Mouse (Mus musculus) spleen, postnatal 14 days (tissue): Measurements from ENCODE around the gene Lhcgr.

ENCODE experiments used
- DNase-seq, 2 experiments: peaks; one replicate each; pipeline ENCODE4 v3.0.0; 2021 to 2022; ENCODE audit warnings: low spot score in 2 of 2

Gene Lhcgr

DNA sequence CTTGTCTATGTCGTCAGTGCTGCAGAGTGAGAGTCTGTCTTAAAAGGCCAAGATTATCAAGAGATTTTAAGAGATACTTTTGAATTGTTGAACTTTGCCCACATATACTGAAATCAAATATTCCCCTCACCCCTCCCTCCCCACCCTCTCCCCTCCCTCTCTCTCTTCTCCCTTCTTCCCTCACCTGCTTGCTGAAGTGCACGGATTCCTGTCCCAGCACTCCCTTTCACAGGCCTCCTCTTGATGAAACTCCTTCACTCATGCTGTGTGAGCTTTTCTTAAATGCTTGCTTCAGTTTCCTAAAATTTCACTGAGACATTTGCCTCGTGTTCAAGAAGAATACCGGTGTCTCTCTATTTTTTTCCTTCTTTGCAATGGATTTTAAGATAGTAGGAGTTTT is 88.7 kb downstream of the Lhcgr start:
- no peak for DNase-seq

DNA sequence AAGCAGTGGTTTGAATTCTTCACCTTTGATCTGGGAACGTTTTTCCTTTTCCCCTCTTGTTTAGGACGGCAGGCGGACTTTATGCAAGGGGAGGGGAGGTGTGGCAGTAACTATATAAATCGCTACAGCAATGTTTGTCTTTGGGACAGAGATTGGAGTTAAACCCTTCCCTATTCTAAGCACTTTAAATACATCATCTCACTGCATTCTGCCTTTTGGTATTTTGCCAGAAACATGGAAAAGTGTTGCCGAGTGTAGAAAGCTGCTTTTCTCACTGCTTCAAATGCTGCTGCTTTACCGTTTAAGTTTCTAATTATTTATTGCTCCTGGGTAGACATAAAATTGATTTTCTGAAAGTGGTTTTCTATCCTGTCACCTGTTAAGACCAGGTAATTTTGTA is 89.4 kb downstream of the Lhcgr start:
- DNase-seq = no peak

DNA sequence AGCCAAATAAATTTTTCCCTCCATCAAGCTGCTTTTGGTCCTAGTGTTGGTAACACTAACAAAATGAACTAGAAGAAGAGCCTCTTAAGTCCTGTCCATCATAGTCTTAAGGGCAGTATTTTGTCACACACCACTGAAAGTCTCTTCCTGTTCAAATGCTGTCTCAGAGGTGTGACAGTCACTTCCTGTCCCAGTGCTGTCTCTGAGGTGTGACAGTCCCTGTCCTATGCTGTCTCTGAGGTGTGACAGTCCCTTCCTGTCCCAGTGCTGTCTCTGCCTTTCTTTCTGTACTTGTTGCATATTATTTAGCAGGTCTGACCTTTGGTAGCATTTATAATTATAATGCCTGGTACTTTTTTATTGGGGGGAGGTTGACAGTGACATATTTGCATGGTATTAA is 90.9 kb downstream of the Lhcgr start:
- no peak for DNase-seq

DNA sequence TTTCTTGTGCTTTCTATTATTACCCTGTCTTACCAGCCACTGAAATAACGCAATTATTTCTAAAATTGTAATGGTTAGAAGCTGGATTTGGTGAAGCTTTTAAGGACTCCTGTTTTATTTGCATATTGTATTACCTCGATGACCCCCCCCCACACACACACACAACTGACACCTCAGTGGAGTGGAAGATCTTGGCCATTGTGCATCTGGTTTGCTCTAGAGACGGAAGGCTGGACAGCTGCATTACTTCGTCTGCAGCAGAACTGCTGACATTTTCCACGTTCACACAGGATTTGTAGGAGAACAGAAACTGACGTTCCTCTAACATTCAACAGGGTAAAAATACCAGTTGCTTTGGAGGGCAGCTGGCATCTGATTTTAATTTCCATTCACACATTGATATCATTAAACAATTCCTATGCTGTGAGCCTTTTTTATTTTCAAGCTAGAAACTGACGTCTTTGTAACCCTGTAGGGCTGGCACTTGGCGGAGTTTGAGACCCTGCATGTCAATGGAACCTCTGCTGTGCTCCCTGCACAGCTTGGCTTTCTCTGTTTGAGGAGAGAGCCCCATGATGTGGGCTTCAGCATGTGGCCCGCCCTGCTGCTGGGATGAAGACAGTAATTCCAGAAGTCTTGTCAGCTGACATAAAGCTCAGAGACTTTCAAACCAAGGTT is 95.0 kb downstream of the Lhcgr start:
- DNase-seq = no peak

DNA sequence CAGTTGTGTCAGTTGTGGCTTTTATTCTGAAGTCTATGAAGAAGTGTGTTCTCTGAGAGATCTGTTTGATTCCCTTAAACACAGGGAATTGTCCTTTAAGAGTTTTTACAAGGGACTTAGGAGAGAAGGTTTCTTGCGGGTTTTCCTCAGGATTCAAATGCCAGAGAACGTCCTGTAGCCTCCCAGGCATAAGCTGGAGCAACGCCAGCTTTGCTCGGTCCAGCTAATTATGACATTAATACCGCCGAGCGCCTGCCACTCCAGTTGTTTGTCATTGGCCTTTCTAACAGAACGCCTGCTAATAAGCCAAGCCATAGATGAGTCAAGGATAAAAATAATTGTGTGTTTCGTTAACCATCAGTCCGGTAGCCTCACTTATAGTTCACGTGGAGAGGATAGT is 103.6 kb downstream of the Lhcgr start:
- no peak for DNase-seq

DNA sequence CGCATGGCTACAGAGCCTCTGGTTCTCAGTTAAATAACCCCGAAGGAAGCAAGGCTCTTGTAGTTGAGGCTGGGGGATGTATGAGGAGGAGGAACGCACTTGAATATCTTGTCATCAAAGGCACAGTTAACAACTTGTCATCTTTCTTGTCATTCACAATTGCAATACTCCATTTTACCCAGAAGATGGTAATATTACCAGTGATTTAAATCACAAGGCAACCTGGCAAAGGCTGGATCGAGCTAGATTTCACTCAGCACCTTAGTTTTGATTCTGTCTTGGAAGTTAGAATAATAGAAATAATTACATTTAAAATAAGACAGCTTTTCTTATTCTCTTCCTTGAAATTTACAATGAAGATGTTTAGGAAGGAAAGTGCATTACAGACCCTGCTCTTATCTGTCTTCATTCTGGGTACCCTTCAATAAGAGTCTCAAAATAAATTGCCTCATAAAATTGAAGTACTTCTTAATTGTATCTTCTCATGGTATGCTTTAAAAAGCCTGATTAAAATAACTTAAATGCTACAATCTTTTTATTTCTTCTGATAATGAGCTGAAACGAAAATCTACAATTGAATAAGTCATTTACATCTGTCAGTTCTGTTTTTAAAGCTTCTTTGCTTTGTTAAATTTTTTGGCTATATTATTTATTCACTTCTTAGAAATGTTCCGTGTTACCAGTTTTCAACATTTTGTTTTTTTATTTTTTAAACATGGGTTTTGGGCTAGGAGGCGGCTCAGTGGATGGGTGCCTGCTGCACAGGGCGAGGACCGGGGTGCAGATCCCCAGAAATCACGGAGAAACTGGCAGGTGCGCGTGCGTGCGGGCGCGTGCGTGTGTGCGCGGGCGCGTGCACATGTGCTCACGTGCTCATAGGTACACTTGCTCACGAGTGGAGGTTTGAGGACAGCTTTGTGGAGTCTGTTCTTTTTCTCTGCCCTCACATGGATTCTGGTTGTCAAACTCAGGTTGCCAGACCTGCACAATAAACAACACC is 116.2 kb downstream of the Lhcgr start:
- no peak for DNase-seq

DNA sequence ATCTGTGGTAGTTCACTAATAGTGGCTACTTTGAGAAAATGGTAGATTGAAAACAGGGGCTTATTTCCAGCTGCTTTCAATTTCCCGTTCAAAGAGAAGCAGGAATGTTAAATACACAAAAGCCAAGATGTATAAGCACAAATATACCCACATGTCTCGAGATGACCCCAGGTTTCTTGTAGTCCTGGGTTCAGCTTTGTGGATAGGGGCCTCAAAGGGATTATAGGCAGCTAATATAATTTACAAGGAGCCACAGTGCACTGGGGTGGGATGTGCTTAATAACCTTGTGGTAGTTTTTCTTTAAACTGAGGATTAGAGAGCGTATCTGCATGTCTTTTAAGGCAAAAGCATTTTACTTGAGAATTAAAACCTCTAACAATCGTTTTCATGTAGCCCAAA is 121.0 kb downstream of the Lhcgr start:
- no peak for DNase-seq

DNA sequence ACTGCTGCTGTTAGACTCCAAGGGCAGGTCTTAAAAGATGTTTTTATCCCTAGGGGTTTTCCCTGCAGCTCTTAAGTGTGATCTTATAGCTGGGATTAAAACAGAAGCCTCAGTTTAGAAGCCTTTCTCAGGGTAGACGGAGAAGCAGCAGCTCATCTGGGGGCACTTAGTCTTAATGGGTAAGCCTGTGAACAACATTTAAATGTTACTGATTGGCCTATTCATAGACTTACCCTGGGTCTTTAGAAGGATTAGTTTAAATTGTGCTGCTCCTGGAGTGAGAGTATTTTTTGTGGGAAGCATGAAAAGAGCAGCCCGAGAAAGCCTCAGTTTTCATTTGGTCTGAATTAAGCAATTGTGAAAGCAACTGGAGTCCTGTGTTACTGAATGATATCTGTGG is 121.9 kb downstream of the Lhcgr start:
- DNase-seq = no peak

DNA sequence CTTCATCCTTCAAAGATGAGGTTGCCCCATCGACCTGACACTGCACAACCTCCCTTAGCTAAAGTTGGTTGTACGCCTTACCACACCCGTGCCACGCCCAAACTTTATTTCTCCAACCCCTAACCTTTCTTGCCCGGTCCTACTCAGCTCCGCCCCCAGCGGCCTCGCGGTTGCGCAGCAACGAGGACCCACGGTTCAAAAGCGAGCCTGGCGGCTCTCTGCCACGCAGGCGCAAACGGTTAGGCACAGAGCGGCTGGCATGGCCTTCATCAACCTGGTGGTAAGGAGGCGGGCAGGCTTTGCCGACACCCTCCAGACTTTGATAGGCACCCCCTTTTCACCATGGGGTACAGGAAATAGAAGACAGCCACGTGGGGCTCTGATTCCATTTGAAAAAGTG is 123.3 kb downstream of the Lhcgr start, which contains the start of gene Gtf2a1l:
TSS of gene Gtf2a1l (plus strand) at position 209 of the 400 bp plus-strand sequence.
- DNase-seq = peak in 1 of 2 experiments; percentile 5
